Mouse (Mus musculus): Measurements from ENCODE around the gene Pacs1. TPM values are rescaled to one million over a fixed set of nuclear protein-coding genes. Genes with fewer than 3 reads are reported as not detected.
A peak's percentile ranks its signal among the peaks of the same experiment; 100 is the strongest.

The Pacs1 gene
- polyA plus RNA-seq, 1 experiment = 18.3 TPM

DNA sequence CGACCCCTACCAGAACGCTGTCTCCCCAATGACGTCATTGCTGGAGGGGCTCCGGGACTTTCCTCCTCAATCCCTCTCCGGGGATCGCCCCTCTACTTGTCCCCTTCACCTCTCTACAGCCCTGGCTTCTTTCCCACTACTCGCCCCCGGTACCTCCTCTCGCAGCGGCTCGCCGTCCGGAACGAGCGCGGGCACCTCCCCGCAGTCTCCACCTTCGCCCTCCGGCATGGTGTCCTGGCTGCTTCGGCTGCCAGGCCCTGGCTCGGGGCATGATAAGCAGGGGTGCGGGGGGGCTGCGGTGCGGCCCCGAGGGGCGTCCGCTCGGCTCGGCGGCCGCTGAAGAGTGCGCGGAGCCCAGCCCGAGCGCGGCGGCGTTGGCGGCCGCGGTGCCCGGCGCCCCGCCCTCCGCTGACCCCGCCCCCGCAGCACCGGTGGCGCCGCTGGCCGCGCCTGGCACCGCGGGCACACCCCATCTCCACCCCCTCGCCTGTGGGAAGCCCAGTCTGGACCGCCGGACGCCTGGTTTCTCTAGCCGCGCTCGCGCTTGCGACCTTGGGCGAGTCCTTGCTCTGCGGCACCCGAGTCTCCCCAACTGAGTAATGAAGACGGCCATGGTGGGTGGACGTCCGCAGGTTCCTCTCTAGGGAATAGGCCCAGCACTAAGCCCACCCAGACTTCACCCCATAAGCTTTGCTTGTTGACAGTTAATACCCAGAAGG, 187.6 kb downstream of the Pacs1 start, which contains the start of gene Tmem151a:
Tmem151a (minus strand) TSS at position 387 of the 719 bp plus-strand sequence.
- Histone ChIP-seq H3K36me3 (ENCODE audit: control insufficient read depth, insufficient read depth, low read length, poor library complexity, severe bottlenecking) (no peaks in the 10 kb centered on the region), H3K4me1 (ENCODE audit: control insufficient read depth, insufficient read depth, low read length) (no peaks in the 10 kb centered on the region), H3K27me3 (ENCODE audit: control insufficient read depth, insufficient read depth, low read length, poor library complexity, severe bottlenecking) (no peaks in the 10 kb centered on the region), H3K9me3 (replicated peaks; ENCODE audit: control insufficient read depth, insufficient read depth, low read length, poor library complexity, severe bottlenecking) (no peaks in the 10 kb centered on the region), H3K9ac (ENCODE audit: low read depth, poor library complexity, severe bottlenecking) (peak within 1 kb of the TSS; percentile 58), H3K27ac (ENCODE audit: insufficient read depth, low read length) (no peak within 1 kb of the TSS), H3K4me3 (ENCODE audit: low read depth, low read length) (peak within 1 kb of the TSS; percentile 73)
- TF ChIP-seq CTCF (IDR thresholded peaks at IDR 0.05; ENCODE audit: low read depth, low read length) (no peak), POLR2A (IDR thresholded peaks at IDR 0.05; ENCODE audit: insufficient read depth, low read length) (no peak), EP300 (IDR thresholded peaks at IDR 0.05; ENCODE audit: insufficient read depth, low read depth, low read length) (no peak)

DNA sequence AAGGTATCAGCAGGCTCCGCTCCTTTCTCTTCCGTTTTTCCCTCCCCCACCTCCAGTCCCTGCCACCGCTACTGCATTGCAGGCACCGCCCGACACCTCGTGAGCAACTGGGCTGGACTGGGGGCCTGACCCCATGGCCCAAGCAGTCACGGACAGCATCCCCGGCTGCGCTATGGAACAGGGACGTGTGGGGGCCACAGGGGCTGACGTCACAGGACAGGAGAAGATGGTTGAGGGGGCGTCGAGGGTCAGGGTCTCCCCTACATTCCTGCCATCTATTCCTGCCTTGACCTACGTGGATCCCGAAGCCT, 188.1 kb downstream of the Pacs1 start:
- Histone ChIP-seq H3K27me3 (ENCODE audit: control insufficient read depth, insufficient read depth, low read length, poor library complexity, severe bottlenecking) (no peaks in the 10 kb centered on the region), H3K9ac (ENCODE audit: low read depth, poor library complexity, severe bottlenecking) (peak overlapping the region; percentile 58), H3K4me1 (ENCODE audit: control insufficient read depth, insufficient read depth, low read length) (no peaks in the 10 kb centered on the region), H3K4me3 (ENCODE audit: low read depth, low read length) (peak overlapping the region; percentile 68), H3K36me3 (ENCODE audit: control insufficient read depth, insufficient read depth, low read length, poor library complexity, severe bottlenecking) (no peaks in the 10 kb centered on the region), H3K9me3 (replicated peaks; ENCODE audit: control insufficient read depth, insufficient read depth, low read length, poor library complexity, severe bottlenecking) (no peaks in the 10 kb centered on the region), H3K27ac (ENCODE audit: insufficient read depth, low read length) (no peak overlapping the region)
- TF ChIP-seq CTCF (IDR thresholded peaks at IDR 0.05; ENCODE audit: low read depth, low read length) = no peak
- no peak for TF ChIP-seq POLR2A (IDR thresholded peaks at IDR 0.05; ENCODE audit: insufficient read depth, low read length)
- no peak for TF ChIP-seq EP300 (IDR thresholded peaks at IDR 0.05; ENCODE audit: insufficient read depth, low read depth, low read length)

DNA sequence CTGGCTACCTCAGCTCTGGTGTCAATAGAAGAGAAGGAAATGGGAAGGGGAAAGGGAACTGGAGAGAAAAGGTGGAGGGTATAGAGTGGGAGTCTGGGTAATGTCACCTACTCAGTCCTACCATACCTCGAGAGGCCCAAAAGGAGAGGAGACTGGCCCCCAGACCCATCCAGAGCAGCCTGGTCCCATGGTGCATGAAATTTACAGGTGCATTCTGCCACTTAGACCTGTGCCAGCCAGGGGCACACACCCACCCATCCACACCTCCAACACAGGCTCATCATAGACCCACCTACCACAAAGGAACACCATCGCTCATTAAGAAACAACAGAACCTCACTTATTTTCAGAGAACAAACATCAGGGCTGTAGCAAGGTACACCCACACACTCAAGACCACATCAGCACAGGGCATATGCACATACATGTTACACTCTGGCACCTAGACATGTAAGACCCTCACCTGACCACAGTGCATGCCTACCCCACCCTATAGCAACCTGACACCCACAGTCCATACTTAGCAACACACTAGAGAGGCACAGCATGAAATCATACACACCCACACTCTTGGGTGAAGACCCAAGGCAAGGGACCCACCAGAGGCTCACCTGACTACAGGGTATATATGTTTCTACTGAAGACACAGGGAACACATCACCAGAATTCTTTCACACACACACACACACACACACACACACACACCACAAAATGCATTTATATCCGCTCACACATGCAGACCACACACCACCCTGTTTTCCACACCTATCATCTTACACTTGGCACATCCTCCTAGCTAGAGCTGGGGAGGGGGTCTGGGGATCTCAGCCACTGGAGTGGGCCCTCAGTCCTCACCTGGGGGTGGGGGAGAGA, 188.7 kb downstream of the Pacs1 start:
- Histone ChIP-seq H3K27me3 (ENCODE audit: control insufficient read depth, insufficient read depth, low read length, poor library complexity, severe bottlenecking) (no peaks in the 10 kb centered on the region), H3K27ac (ENCODE audit: insufficient read depth, low read length) (no peak overlapping the region), H3K36me3 (ENCODE audit: control insufficient read depth, insufficient read depth, low read length, poor library complexity, severe bottlenecking) (no peaks in the 10 kb centered on the region), H3K4me3 (ENCODE audit: low read depth, low read length) (peak overlapping the region; percentile 68), H3K9ac (ENCODE audit: low read depth, poor library complexity, severe bottlenecking) (no peak overlapping the region), H3K4me1 (ENCODE audit: control insufficient read depth, insufficient read depth, low read length) (no peaks in the 10 kb centered on the region), H3K9me3 (replicated peaks; ENCODE audit: control insufficient read depth, insufficient read depth, low read length, poor library complexity, severe bottlenecking) (no peaks in the 10 kb centered on the region)
- TF ChIP-seq EP300 (IDR thresholded peaks at IDR 0.05; ENCODE audit: insufficient read depth, low read depth, low read length) (no peak), CTCF (IDR thresholded peaks at IDR 0.05; ENCODE audit: low read depth, low read length) (no peak), POLR2A (IDR thresholded peaks at IDR 0.05; ENCODE audit: insufficient read depth, low read length) (no peak)

Other genes with a start within 250 kb of the Pacs1 start
- 16.8 and 18.5 TPM in 2 replicates for gene Slc29a2, start 249.3 kb downstream of the Pacs1 start, polyA plus RNA-seq (2011; ENCODE audit: insufficient read depth, insufficient read length, low read depth, missing spikeins)
- gene B4gat1, start 234.3 kb downstream of the Pacs1 start, polyA plus RNA-seq (2011; ENCODE audit: insufficient read depth, insufficient read length, low read depth, missing spikeins) = 8.9 and 10.9 TPM in 2 replicates
- gene AC124502.3, start 234.2 kb downstream of the Pacs1 start, polyA plus RNA-seq (2011; ENCODE audit: insufficient read depth, insufficient read length, low read depth, missing spikeins) = not detected in 2 replicates
- gene Brms1, start 231.8 kb downstream of the Pacs1 start, polyA plus RNA-seq (2011; ENCODE audit: insufficient read depth, insufficient read length, low read depth, missing spikeins) = 22.3 and 24.0 TPM in 2 replicates
- 19.2 and 22.7 TPM in 2 replicates for gene Rin1, start 222.6 kb downstream of the Pacs1 start, polyA plus RNA-seq (2011; ENCODE audit: insufficient read depth, insufficient read length, low read depth, missing spikeins)
- 3.1 and 3.7 TPM in 2 replicates for gene Cd248, start 205.0 kb downstream of the Pacs1 start, polyA plus RNA-seq (2011; ENCODE audit: insufficient read depth, insufficient read length, low read depth, missing spikeins)
- gene Tmem151a, start 187.6 kb downstream of the Pacs1 start, polyA plus RNA-seq (2011; ENCODE audit: insufficient read depth, insufficient read length, low read depth, missing spikeins) = 6.2 and 8.3 TPM in 2 replicates
- gene Yif1a, start 184.6 kb downstream of the Pacs1 start, polyA plus RNA-seq (2011; ENCODE audit: insufficient read depth, insufficient read length, low read depth, missing spikeins) = 40.6 and 47.3 TPM in 2 replicates
- 3.3 and 3.7 TPM in 2 replicates for gene Cnih2, start 174.6 kb downstream of the Pacs1 start, polyA plus RNA-seq (2011; ENCODE audit: insufficient read depth, insufficient read length, low read depth, missing spikeins)
- gene Rab1b, start 166.0 kb downstream of the Pacs1 start, polyA plus RNA-seq (2011; ENCODE audit: insufficient read depth, insufficient read length, low read depth, missing spikeins) = 70.5 and 75.3 TPM in 2 replicates
- 24.5 and 24.7 TPM in 2 replicates for gene Klc2, start 154.6 kb downstream of the Pacs1 start, polyA plus RNA-seq (2011; ENCODE audit: insufficient read depth, insufficient read length, low read depth, missing spikeins)
- gene Sf3b2, start 22.3 kb upstream of the Pacs1 start, polyA plus RNA-seq (2011; ENCODE audit: insufficient read depth, insufficient read length, low read depth, missing spikeins) = 179 and 185 TPM in 2 replicates
- 2.5 and 2.9 TPM in 2 replicates for gene Gal3st3, start 25.2 kb upstream of the Pacs1 start, polyA plus RNA-seq (2011; ENCODE audit: insufficient read depth, insufficient read length, low read depth, missing spikeins)
- not detected in 2 replicates for gene Catsper1, start 62.6 kb upstream of the Pacs1 start, polyA plus RNA-seq (2011; ENCODE audit: insufficient read depth, insufficient read length, low read depth, missing spikeins)
- 0.62 and 1.6 TPM in 2 replicates for gene Cst6, start 76.5 kb upstream of the Pacs1 start, polyA plus RNA-seq (2011; ENCODE audit: insufficient read depth, insufficient read length, low read depth, missing spikeins)
- 33.1 and 36.6 TPM in 2 replicates for gene Eif1ad, start 93.6 kb upstream of the Pacs1 start, polyA plus RNA-seq (2011; ENCODE audit: insufficient read depth, insufficient read length, low read depth, missing spikeins)
- gene Banf1, start 94.0 kb upstream of the Pacs1 start, polyA plus RNA-seq (2011; ENCODE audit: insufficient read depth, insufficient read length, low read depth, missing spikeins) = 370 and 395 TPM in 2 replicates
- 49.1 and 67.8 TPM in 2 replicates for gene Sart1, start 115.6 kb upstream of the Pacs1 start, polyA plus RNA-seq (2011; ENCODE audit: insufficient read depth, insufficient read length, low read depth, missing spikeins)
- 0.49 TPM in 1 of 2 replicates, not detected in the other for gene Tsga10ip, start 129.4 kb upstream of the Pacs1 start, polyA plus RNA-seq (2011; ENCODE audit: insufficient read depth, insufficient read length, low read depth, missing spikeins)
- gene Drap1, start 151.9 kb upstream of the Pacs1 start, polyA plus RNA-seq (2011; ENCODE audit: insufficient read depth, insufficient read length, low read depth, missing spikeins) = 138 and 154 TPM in 2 replicates
- gene AI837181, start 152.0 kb upstream of the Pacs1 start, polyA plus RNA-seq (2011; ENCODE audit: insufficient read depth, insufficient read length, low read depth, missing spikeins) = 17.5 and 21.9 TPM in 2 replicates
- 1.3 and 2.3 TPM in 2 replicates for gene Fosl1, start 174.4 kb upstream of the Pacs1 start, polyA plus RNA-seq (2011; ENCODE audit: insufficient read depth, insufficient read length, low read depth, missing spikeins)
- gene Ccdc85b, start 184.8 kb upstream of the Pacs1 start, polyA plus RNA-seq (2011; ENCODE audit: insufficient read depth, insufficient read length, low read depth, missing spikeins) = 3.3 and 4.2 TPM in 2 replicates
- gene Fibp, start 187.5 kb upstream of the Pacs1 start, polyA plus RNA-seq (2011; ENCODE audit: insufficient read depth, insufficient read length, low read depth, missing spikeins) = 37.7 and 47.6 TPM in 2 replicates
- gene Ctsw, start 195.4 kb upstream of the Pacs1 start, polyA plus RNA-seq (2011; ENCODE audit: insufficient read depth, insufficient read length, low read depth, missing spikeins) = 1.2 and 1.6 TPM in 2 replicates
- 21.5 and 24.6 TPM in 2 replicates for gene Efemp2, start 200.8 kb upstream of the Pacs1 start, polyA plus RNA-seq (2011; ENCODE audit: insufficient read depth, insufficient read length, low read depth, missing spikeins)
- 14.4 and 19.6 TPM in 2 replicates for gene Mus81, start 215.3 kb upstream of the Pacs1 start, polyA plus RNA-seq (2011; ENCODE audit: insufficient read depth, insufficient read length, low read depth, missing spikeins)
- 878 and 879 TPM in 2 replicates for gene Cfl1, start 217.3 kb upstream of the Pacs1 start, polyA plus RNA-seq (2011; ENCODE audit: insufficient read depth, insufficient read length, low read depth, missing spikeins)
- gene 1700020D05Rik, start 230.7 kb upstream of the Pacs1 start, polyA plus RNA-seq (2011; ENCODE audit: insufficient read depth, insufficient read length, low read depth, missing spikeins) = 0.99 and 1.5 TPM in 2 replicates
- gene Snx32, start 237.4 kb upstream of the Pacs1 start, polyA plus RNA-seq (2011; ENCODE audit: insufficient read depth, insufficient read length, low read depth, missing spikeins) = 6.4 and 7.7 TPM in 2 replicates

Data from ES-Bruce4 (cell line).